Mouse (Mus musculus): ENCODE measurements around the gene Mta3.

Gene Mta3

DNA sequence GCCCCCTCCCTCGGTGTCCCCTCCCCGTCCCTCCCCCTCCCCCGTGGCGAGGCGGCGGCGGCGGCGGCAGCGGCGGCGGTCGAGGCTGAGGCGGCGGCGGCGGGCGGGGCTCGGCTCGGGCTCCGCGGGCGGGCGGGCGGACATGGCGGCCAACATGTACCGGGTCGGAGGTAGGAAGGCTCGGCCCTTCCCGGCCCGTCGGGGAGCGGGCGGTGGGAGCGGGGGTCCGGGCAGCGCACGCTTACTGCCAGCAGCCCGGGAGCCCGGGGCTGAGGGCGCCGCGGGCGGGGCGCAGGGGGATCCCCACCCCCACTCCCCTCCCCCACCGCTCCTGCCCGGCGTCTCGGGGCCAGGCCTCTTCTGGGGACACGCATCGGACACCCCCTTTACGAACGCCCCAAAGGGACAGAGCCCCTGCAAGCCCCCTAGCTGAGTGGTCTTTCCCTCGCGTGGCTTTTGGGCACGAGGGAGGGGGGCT is at the start of gene Mta3:
Mta3 (plus strand) TSS at position 48 of the 478 bp plus-strand sequence.
- DNase-seq (ENCODE audit: low spot score), result peak; percentile 81

DNA sequence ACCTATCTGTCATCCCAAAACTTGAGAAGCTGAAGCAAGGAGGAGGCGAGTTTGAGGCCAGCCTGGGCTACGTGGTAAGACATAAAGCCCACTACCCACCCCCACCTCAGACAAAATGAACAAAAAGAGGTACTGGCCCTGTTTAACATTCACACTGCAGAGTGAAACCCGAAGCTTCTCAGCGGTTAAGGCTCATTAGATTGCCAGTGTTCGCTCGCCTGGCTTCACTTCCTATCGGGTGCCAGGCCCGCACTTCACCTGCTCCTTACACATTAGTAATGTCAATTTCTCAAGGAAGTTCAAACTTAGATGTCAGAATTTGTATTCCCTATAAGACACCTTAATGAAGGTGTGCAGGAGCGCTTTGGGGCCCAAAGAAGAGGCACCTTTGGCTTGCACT is 48.6 kb upstream of the Mta3 start:
- DNase-seq (ENCODE audit: low spot score), result no peak

DNA sequence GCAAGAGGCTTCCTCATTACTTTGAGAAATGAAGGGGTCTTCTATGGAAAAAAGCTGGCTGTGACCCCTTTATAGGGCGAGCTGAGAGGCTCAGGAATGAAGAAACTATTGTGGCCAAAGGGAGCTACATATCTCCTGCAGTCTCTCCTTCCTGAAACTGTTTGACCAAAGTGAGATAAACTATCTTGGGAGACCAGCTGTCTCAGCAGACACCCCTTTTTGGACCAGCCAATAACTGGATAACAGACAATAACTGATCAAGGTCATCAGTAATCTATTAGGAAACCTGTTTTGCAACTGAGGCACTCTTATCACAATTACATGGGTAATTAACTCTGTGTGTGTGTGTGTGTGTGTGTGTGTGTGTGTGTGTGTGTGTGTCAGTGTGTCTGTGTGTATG is 47.0 kb upstream of the Mta3 start:
- no peak for DNase-seq (ENCODE audit: low spot score)

DNA sequence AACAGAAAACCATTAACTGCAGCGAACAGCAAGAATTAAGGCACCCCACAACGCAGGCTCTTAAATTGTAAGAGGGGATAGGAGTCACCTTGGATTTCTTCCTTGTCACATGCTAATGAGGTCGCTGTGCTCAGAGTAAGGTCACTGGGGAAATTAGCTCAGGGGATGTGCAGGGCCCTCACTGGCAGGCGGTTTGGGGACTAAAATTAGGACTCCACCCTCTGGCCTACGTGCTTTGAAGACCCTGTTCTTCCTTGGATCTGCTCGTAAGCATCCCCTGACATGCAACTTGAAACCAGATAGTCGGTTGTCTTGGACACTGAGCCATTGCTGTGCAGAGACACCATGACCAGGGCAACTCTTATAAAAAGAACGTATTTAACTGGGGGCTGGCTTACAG is 41.2 kb upstream of the Mta3 start:
- no peak for DNase-seq (ENCODE audit: low spot score)

DNA sequence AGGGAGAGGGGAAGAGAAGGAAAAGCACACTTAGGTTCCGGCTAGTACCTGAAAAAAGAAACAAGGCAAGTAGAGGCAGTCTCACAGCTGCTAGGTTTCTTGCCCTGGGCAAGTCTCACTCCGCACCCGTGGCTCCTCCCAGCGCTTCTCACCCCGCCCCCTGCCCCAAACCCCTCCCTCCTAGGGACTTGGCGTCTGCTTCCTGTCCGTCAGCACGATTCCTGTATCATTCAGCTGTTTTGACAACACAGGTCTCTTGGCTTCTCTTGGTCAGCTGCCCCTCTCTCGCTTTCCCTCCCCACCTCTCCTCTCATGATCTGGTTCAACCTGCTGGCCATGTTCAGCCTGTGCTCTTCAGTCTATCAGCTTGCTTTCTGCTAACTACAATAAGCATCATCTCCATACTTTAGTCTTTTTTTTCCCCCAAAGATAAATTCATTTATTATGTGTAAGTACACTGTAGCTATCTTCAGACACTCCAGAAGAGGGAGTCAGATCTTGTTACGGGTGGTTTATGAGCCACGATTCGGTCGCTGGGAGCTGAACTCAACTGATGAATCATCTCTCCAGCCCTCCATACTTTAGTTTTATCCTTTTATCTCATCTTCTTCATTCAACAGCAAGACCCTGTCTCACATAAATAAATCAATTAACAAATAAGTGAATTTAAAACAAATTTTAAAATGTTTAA is 39.2 kb upstream of the Mta3 start:
- no peak for DNase-seq (ENCODE audit: low spot score)

DNA sequence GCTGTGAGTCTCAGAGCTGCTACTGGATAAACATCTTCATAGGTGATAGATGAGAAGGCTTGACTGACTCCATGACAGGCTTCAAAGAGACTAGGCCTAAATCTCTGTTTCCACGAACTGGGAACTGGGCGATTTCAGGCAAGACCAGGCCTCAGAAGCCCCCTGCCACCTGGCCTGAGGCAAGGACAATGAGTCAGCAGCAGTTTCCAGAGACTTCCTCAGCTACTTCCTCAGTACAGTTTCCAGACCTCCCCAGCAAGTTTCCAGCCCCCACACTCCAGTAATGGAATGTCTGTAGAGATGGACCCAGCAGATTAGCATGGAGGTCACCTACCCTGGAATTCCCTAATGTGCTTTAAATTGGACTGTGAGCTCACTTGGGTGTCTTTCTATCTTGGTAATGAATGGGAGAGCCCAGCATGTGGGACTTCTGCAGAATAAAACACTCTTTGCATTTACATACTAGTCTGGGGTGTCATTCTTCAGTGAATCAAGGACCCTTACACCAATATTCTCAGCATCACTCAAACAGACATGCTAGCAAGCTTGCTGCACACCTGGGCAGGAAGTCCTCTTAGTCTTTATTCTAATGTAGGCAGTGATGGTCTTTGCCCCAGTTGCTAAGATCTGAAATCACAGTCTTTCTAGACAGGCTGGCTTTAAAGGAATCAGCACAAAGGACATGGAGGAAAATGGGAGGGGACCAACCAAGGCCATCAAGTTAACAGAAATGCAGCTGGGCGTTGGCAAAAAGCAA is 37.9 kb upstream of the Mta3 start:
- DNase-seq (ENCODE audit: low spot score), result no peak

DNA sequence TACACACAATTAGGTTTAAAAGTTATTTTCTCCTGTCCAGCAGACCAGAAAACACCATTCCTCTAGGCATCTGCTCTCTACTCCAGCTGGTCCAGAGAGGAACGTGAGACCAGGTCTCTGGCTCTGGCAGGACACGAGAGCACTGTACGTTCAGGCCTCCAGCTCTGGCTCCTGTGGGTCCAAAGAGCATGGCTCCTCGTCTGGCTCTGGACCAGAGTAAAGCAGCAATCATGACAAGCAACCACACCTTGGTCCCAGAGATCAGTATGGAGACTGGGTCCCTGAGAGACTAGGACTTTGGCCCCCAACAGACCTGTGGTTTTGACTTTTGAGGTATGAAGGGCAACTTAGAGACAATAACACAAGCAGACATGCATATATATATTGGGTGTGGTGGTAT is 33.3 kb upstream of the Mta3 start:
- no peak for DNase-seq (ENCODE audit: low spot score)

DNA sequence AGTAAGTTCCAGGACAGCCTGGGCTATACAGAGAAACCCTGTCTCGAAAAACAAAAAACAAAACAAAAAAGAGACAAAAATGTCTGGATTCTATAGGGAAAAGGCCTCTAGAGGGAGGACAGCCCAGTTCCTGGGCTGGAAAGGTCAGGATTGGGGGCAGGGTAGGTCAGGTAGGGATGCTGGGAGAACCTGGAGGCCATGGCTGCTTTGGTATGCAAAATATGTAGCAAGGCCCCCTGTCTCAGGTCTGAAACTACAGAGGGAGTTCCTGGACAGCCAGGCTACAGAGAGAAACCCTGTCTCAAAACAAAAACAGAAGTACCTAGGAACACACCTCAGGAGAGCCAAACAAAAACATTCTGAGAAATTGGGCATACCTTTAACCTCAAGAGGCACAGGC is 28.6 kb upstream of the Mta3 start:
- DNase-seq (ENCODE audit: low spot score), result no peak

DNA sequence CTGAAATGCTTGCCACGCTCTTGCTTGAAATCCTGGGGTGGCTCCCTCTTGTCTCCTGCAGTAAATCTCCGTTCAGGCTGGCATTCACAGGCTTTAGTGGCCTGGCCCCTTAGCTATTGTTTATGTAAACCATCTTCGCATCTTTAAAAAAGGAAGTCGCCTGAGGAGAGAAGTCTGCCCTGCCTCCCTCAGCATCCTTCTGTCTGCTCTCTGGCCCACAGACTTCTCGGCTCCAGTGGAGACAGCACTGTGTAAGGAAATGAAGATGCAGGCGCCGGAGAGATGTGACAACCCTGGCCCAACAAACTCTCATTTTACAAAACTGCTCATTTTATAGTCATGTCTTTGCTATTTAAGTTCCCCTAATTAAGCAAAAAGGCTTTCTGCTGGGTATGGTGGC is 24.0 kb upstream of the Mta3 start:
- no peak for DNase-seq (ENCODE audit: low spot score)

DNA sequence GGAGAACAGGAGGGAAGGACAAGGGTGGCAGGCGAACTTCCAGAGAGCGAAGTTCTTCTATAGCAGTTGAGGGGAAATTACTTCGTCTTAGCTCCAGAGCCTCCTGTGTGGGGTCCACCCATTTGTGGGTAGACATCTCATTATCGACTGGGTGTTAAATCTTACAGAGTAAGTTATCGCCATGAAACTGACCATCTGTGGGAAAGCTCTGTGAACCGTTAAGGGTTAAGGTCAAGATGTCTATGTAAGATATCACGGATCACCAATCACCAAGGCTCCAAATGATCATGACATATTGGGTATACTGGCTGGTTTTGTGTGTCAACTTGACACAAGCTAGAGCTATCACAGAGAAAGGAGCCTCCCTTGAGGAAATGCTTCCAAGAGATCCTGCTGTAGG is 21.5 kb upstream of the Mta3 start:
- no peak for DNase-seq (ENCODE audit: low spot score)

DNA sequence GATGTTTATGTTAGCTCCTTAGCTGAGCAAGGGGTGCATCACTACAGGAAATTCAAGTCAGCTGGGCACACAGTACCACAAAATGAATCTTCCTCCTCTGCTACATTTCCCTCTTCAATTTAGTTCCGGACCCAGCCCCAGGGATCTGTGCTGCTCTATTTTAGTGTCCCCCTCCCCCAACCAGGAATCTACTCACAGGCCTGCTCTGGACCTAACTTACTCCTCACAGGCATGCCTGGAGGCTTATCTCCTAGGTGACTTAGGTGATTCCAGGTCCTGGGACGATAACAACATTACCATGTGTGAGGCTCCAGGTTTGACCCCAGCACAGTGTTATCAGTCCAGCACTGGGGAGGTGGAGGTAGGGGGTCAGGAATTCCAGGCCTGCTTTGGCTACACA is 15.5 kb upstream of the Mta3 start:
- no peak for DNase-seq (ENCODE audit: low spot score)

DNA sequence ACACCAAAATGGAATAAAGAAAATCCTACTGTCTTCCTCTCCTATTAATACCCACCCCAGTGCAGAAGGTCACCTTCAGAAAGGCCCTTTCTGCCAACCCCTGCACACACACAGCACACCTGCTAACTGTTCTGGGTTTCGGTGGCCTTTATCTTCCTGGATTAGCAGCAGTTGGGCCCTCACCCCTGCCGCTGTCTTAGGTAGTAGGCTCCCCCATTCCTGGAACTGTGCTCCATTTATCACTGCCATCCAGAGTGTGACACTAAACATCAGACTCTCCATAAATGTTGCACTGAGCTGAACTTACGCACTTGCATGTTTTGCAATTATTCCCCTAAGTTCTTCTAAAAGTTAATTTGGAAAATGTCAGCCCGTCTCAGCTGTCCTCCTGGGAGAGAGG is 14.6 kb upstream of the Mta3 start:
- DNase-seq (ENCODE audit: low spot score), result no peak

DNA sequence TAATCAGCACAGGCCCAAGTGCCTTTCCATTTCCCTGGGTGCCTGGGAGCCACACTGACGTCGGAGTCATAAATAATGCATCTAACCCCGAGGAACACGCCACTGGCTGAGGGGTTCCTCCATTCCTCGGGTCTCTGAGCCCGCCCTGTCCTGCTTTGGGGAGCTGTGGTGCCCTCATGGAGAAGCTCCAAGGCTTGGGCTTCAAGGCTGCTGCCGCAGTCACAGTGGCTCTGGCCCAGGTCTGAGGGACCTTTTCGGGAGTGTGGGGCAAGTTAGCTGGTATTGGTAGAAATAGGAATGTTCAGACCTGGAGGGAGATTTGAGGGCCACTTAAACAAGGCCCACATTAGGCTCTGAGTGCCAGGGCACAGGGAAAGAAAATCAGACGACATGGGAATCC is 12.0 kb upstream of the Mta3 start:
- peak; percentile 35 for DNase-seq (ENCODE audit: low spot score)

DNA sequence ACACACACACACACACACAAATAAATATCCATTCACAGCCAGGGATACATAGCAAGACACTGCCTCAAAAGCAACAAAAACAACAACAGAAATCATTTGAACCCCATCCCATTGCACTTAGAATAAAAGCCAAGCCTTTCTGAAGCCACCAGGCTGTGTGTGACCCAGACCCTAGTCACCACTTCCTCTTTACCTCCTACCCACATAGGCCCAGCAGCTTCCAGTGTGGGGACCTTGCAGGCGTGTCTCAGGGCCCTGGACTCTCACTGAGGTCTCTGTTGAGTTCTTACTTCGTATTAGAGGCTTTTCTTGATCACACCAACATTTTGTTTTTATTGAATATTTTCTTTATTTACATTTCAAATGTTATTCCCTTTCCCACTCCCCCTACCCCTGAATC is 10.2 kb upstream of the Mta3 start:
- no peak for DNase-seq (ENCODE audit: low spot score)

DNA sequence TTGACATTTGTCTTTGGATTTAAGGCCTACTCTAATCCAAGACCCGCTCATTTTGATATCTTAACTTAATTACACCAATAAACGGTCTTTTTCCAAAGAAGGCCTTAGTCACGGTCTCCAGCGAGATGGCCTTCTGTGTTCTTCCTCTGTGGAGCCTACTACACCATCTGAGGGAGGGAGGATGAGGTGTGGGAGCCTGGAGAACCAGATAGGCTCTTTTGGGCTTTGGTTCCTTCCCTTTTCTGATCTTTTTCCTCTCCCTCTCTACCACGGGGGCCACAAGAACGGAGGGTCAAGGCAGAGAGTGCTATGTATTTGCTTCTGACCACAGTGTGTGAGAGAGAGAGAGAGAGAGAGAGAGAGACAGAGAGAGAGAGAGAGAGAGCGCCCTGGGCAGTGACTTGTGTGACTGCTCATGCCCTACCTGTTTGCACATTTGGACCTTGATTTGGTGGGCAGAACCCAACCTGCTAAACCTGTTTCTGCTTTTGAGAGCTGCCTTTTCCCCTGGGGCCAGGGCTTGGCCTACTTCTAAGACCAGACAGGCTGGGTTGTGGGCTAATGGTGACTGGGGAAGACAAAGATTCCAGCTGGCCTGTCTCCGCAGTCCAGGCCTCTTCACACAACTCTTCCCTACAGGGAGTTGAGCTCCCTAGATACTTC is 6.8 kb upstream of the Mta3 start:
- DNase-seq (ENCODE audit: low spot score), result no peak

DNA sequence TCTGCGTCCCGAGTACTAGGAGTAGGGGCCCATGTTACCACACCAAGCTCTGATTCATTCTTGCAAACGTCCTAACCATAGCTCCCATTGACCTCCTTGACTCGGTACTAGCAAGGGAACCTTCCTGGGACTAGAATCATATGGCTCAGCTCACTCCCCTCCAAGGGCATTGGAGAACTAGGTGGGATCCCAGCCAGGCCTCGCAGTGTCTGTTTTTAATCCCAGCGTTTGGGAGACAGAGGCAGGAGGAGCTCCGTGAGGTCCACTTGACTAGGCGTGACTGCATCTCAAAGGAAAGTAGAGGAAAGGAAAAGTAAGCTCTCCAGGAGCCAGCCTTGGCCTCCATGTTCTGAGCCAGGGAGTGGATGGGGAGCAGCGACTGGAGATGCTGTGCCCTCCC is 5.8 kb upstream of the Mta3 start:
- DNase-seq (ENCODE audit: low spot score), result no peak

DNA sequence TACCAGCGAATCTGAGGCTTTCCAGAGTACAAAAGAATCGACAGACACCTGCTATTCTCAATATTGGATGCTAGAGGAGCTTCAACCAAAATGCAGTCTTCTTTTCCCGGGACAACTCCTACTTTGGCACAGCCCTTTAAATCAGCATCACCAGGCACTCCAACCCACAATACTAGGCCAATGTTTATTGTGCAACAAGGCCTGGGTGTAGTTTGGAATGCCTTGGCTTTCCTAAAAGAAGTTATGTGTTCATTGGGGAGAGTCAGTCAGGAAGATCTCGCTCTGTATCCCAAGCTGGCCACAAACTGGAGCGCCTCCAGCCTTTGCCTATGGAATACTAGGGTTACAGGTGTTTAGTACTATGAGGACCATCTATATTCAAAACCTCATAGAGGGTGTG is 1.5 kb upstream of the Mta3 start:
- no peak for DNase-seq (ENCODE audit: low spot score)

DNA sequence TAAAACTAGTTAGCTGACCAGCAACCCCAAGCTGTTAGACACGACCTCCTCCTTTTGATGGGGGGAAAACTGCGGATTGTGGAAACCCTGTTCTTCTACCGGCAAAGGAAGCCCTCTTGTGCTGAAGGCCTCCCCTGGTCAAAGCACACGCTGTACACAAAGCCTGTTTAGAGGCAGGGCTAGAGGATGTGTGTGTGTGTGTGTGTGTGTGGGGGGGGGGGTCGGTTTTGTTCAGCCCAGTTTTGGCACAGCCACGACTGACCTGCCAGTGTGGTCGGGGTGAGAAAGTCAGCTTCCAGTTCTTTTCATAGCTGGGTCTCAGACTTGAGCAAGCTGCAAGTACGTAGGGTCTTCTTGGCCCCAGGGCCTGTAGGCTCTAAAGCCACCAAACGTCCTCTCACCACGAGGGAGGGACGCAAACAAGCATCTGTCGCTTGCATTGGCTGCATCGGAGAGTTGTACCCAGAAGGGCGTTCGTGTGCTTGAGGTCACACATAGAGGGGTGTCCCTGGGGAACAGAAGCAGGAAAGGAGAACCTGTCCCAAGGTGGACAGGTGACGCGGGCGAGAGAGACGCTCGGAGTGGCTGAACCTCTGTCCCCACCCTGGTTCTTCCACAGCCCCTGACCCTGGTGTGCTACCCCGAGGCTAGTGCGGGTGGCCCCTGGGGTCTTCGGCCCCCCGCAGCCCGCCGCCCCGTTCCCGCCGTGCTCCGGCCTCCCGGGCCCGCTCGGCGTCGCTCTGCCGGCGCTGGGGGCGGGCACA is 429 bp upstream of the Mta3 start:
- no peak for DNase-seq (ENCODE audit: low spot score)

DNA sequence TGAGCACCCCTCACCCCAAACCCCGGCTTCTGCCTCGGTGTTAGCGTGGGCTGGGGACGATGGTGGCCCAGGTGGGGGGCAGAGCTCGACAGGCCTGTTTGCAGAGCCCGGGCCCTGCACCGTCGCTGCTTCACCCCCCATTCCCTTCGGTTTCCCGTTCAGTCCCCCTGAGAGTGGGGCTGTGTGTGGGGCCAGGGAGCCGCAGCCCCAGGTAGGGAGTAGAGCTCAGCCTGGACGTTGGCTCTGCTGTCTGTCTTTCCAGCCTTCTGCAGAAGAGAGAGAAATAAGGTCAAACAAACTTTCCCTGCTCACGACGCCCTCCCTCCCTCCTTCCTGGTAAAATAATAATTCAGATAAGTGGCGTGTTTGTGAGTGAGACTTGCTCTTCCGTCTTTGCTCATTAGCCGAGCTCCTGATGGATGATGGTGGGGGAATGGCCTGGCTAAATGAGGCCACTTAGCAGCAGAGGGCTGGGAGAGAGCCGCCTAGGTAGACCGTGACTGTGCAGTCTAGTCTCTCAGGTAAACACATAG is 697 bp downstream of the Mta3 start:
- peak; percentile 62 for DNase-seq (ENCODE audit: low spot score)

DNA sequence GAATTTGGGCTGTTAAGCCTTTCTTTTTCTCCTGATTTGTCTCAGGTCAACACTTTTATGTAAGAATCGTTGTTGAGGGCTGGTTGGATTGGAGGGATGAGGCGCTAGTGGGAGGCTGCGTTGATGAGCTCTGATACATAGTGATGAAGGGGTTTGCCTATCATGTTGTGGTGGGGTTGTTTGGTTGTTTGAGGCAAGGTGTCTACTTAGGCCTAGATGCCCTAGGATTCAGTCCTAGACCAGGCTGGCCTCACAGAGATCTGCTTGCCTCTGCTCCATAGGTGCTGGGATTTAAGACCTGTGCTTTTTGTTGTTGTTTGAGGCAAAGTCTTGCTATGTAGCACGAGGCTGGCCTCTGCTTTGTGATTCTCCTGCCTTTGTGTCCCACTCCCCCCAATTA is 1.4 kb downstream of the Mta3 start:
- DNase-seq (ENCODE audit: low spot score), result no peak

DNA sequence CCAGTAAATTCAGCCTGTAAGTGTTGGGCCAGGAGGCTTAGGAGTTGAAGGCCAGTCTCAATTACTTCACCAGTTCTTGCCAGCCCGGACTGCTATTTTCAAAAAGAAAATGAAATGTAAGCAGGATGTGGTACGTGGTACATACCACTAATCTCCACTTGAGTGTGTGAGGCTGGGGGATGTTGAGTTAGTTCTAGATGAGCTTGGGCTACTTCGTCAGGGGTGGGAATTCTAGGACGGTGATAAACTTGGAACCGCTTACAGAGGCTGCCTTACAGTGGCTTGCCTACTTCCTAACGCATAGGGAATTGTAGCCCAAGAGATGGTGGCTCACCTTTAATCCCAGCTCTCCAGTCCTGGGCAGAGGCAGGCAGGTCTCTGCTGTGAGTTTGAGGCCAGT is 1.9 kb downstream of the Mta3 start:
- no peak for DNase-seq (ENCODE audit: low spot score)

DNA sequence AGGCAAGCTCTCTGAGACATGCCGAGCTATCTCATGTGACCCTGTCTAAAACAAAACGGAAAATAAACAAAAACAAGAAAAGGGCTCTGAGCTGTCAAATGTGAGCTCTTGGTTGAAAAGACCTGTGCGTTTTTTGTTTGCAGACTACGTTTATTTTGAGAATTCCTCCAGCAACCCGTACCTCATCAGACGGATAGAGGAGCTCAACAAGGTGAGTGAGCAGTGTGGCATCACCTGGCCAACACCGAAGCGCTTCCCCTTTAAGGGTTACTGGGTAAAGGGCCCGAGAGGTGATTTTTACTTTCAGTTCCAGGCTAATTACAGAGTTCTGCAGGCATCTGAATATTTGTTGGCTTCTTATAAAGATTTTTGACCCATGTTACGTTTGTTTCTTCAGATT is 2.3 kb downstream of the Mta3 start:
- DNase-seq (ENCODE audit: low spot score), result no peak
